Mouse (Mus musculus): ENCODE data around the gene Gm13769. TPM values are rescaled to one million over a fixed set of nuclear protein-coding genes. Genes with fewer than 3 reads are reported as not detected.
"Not testable (repeated sequence)": the region's sequence is repeated elsewhere in the genome, so short reads cannot be mapped to it uniquely, and the experiment has no call there.

Gene Gm13769
- polyA plus RNA-seq (2012; ENCODE audit: insufficient read depth, insufficient read length, low replicate concordance, missing spikeins): not detected in 2 replicates

DNA sequence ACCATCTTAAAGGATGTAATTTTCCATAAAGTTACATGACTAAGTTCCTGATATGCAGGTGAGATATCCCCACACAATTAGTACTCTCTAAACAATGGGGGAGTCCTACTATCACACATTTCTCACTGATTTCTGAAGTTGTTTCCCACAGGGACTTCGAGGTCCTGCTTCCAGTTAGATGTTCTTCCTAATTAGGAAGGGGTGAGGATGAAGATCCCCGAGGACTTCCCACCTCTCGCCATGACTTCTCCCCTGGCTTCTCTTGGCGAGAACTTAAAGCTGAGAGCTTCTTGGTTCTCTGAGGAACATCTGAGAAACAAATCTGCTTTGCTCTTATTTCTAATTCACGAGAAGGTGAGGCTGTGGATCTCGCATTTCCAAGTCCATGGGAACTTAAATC lies at the start of gene Gm13769:
Gene Gm13769 (plus strand): TSS at position 301 of the 400 bp plus-strand sequence.
- WGBS: no CpG with 5 or more reads among the region's 6 CpGs
- H3K4me3 ChIP-seq (ENCODE audit: insufficient read depth, low read depth, low read length): not testable (repeated sequence)

GRCm38 (mm10) chr2:90292741-90293140 lies 29.3 kb upstream of the Gm13769 start, which contains the start of gene Olfr1272:
Gene Olfr1272 (minus strand): TSS chr2:90292841.
- H3K27ac ChIP-seq (ENCODE audit: insufficient read depth, low read depth, low read length): no peak within 1 kb of the TSS
- 84% methylated on average over 6 of the region's 6 CpGs for WGBS
- no peak for TF ChIP-seq CTCF (IDR thresholded peaks at IDR 0.05; ENCODE audit: insufficient read depth, low read depth, low read length)
- TF ChIP-seq POLR2A (IDR thresholded peaks at IDR 0.05; ENCODE audit: insufficient read depth, low read depth, low read length): no peak
- no peak within 1 kb of the TSS for H3K4me3 ChIP-seq (ENCODE audit: insufficient read depth, low read depth, low read length)
- no peaks in the 10 kb centered on the region for H3K4me1 ChIP-seq (ENCODE audit: control insufficient read depth, insufficient read depth, low read length)

More for the DNA sequence above, at the start of gene Gm13769:
- H3K4me1 ChIP-seq (ENCODE audit: control insufficient read depth, insufficient read depth, low read length); H3K27ac ChIP-seq (ENCODE audit: insufficient read depth, low read depth, low read length): not testable (repeated sequence)

GRCm38 (mm10) chr2:90346694-90347093 lies 24.7 kb downstream of the Gm13769 start:
- WGBS: no CpG with 5 or more reads among the region's 4 CpGs
- H3K4me3 ChIP-seq (ENCODE audit: insufficient read depth, low read depth, low read length); H3K27ac ChIP-seq (ENCODE audit: insufficient read depth, low read depth, low read length); H3K4me1 ChIP-seq (ENCODE audit: control insufficient read depth, insufficient read depth, low read length): not testable (repeated sequence)

- not testable (repeated sequence) for H3K4me3 ChIP-seq (ENCODE audit: insufficient read depth, low read depth, low read length); H3K4me1 ChIP-seq (ENCODE audit: control insufficient read depth, insufficient read depth, low read length); H3K27ac ChIP-seq (ENCODE audit: insufficient read depth, low read depth, low read length)
- no CpG with 5 or more reads among the region's 6 CpGs for WGBS
These were observed 29.0 kb downstream of the Gm13769 start for GRCm38 (mm10) chr2:90351047-90351446.

DNA sequence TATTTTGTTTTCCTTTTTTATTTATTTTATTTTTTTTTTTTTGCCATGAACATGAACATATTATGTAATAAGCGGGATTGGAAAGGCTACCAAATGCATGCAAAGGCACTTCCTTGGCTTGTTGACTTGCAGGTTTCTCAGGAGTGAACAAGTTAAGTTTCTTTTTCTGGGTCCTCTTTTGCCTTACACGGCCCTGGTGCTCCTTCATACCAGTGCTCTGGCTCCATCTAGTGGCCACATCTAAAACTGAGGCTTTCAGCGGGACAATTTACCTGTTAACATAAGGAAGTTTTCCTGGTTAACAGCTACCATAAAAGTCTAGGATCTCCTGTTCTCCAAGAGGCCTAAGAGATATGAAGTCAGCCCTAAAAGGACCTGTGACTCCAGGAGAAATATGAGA lies 29.5 kb downstream of the Gm13769 start:
- no CpG with 5 or more reads among the region's 3 CpGs for WGBS
- H3K4me1 ChIP-seq (ENCODE audit: control insufficient read depth, insufficient read depth, low read length); H3K4me3 ChIP-seq (ENCODE audit: insufficient read depth, low read depth, low read length); H3K27ac ChIP-seq (ENCODE audit: insufficient read depth, low read depth, low read length): not testable (repeated sequence)

- H3K4me1 ChIP-seq (ENCODE audit: control insufficient read depth, insufficient read depth, low read length); H3K27ac ChIP-seq (ENCODE audit: insufficient read depth, low read depth, low read length); H3K4me3 ChIP-seq (ENCODE audit: insufficient read depth, low read depth, low read length): not testable (repeated sequence)
- WGBS: no CpG with 5 or more reads among the region's 5 CpGs
These were observed 37.2 kb downstream of the Gm13769 start for GRCm38 (mm10) chr2:90359229-90359628.

DNA sequence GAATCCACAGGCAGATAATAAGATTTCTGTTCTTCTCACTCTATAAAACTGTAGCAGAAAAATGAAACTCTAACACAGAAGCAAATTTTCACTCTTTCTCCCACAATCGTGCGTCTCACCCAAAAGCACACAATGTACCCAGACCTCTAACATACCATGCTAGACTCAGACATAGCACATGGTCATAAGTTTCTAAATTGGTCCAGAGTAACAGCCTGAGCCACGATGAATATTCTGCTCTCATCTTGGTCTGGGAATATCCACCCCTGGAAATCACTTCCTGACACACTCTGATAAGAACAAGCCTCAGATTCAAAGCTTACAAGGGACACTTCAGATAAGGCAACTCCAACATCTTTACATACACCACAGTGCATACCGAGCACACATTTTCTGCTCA lies 38.2 kb downstream of the Gm13769 start:
- H3K27ac ChIP-seq (ENCODE audit: insufficient read depth, low read depth, low read length); H3K4me3 ChIP-seq (ENCODE audit: insufficient read depth, low read depth, low read length); H3K4me1 ChIP-seq (ENCODE audit: control insufficient read depth, insufficient read depth, low read length): not testable (repeated sequence)
- no CpG with 5 or more reads among the region's 4 CpGs for WGBS

Other genes starting within 250 kb of the Gm13769 start
- gene Olfr1269, start 200.8 kb upstream of the Gm13769 start, polyA plus RNA-seq (2012; ENCODE audit: insufficient read depth, insufficient read length, low replicate concordance, missing spikeins): not detected in 2 replicates
- not detected in 2 replicates for gene Olfr32, start 179.9 kb upstream of the Gm13769 start, polyA plus RNA-seq (2012; ENCODE audit: insufficient read depth, insufficient read length, low replicate concordance, missing spikeins)
- not detected in 2 replicates for gene Olfr1270, start 169.1 kb upstream of the Gm13769 start, polyA plus RNA-seq (2012; ENCODE audit: insufficient read depth, insufficient read length, low replicate concordance, missing spikeins)
- not detected in 2 replicates for gene Olfr1506, start 97.7 kb upstream of the Gm13769 start, polyA plus RNA-seq (2012; ENCODE audit: insufficient read depth, insufficient read length, low replicate concordance, missing spikeins)
- gene Olfr142, start 64.6 kb upstream of the Gm13769 start, polyA plus RNA-seq (2012; ENCODE audit: insufficient read depth, insufficient read length, low replicate concordance, missing spikeins): not detected in 2 replicates
- gene Olfr1271, start 51.2 kb upstream of the Gm13769 start, polyA plus RNA-seq (2012; ENCODE audit: insufficient read depth, insufficient read length, low replicate concordance, missing spikeins): not detected in 2 replicates
- gene Olfr1272, start 29.4 kb upstream of the Gm13769 start, polyA plus RNA-seq (2012; ENCODE audit: insufficient read depth, insufficient read length, low replicate concordance, missing spikeins): not detected in 2 replicates
- gene Olfr1274-ps, start 76.5 kb downstream of the Gm13769 start, polyA plus RNA-seq (2012; ENCODE audit: insufficient read depth, insufficient read length, low replicate concordance, missing spikeins): not detected in 2 replicates

All from olfactory bulb, adult 2 months (tissue).